Mouse (Mus musculus) monocyte, adult 5-6 weeks (primary cell): ENCODE measurements around the gene Arl6ip5. TPM values are rescaled to one million over a fixed set of nuclear protein-coding genes. Genes with fewer than 3 reads are reported as not detected.
"Not testable (repeated sequence)": the region's sequence is repeated elsewhere in the genome, so short reads cannot be mapped to it uniquely, and the experiment has no call there.

Experiments
- ATAC-seq: fragments of 153-309, 156-312 bp; replicated peaks from 2 replicates; pipeline ENCODE4 v1.8.0; 2017; ENCODE audit warnings: mild to moderate bottlenecking; ENCODE audit not compliant: low TSS enrichment, insufficient number of reproducible peaks, severe bottlenecking, poor library complexity, low FRiP score
- total RNA-seq: library from RNA; stranded (forward); fragments of 200-1000, 200-491, 200-594 nt; gene quantifications from 3 replicates; pipeline ENCODE4 v1.2.3, GENCODE M21; 2017

The Arl6ip5 gene
- total RNA-seq, 1 experiment from 2014 or later = 143 TPM

- no peak for ATAC-seq
Measured at GRCm38 (mm10) chr6:97262229-97262628, 51.7 kb downstream of the Arl6ip5 start.

GRCm38 (mm10) chr6:97263750-97264149 lies 53.3 kb downstream of the Arl6ip5 start:
- ATAC-seq = not testable (repeated sequence)

- no peak for ATAC-seq
Measured at GRCm38 (mm10) chr6:97265240-97265639, 54.8 kb downstream of the Arl6ip5 start.

- ATAC-seq = no peak
Measured at GRCm38 (mm10) chr6:97265705-97266104, 55.2 kb downstream of the Arl6ip5 start.

- ATAC-seq = no peak
Measured at GRCm38 (mm10) chr6:97266661-97267060, 56.2 kb downstream of the Arl6ip5 start.

- no peak for ATAC-seq
Measured at GRCm38 (mm10) chr6:97267132-97267531, 56.6 kb downstream of the Arl6ip5 start.

- no peak for ATAC-seq
Measured at GRCm38 (mm10) chr6:97269596-97269995, 59.1 kb downstream of the Arl6ip5 start.

GRCm38 (mm10) chr6:97272349-97272748 lies 61.9 kb downstream of the Arl6ip5 start:
- no peak for ATAC-seq

GRCm38 (mm10) chr6:97273058-97273710 lies 62.7 kb downstream of the Arl6ip5 start:
- no peak for ATAC-seq

- no peak for ATAC-seq
Measured at GRCm38 (mm10) chr6:97273777-97274176, 63.3 kb downstream of the Arl6ip5 start.

- ATAC-seq = no peak
Measured at GRCm38 (mm10) chr6:97275760-97276159, 65.3 kb downstream of the Arl6ip5 start.

GRCm38 (mm10) chr6:97276366-97276765 lies 65.9 kb downstream of the Arl6ip5 start:
- no peak for ATAC-seq

- no peak for ATAC-seq
Measured at GRCm38 (mm10) chr6:97276890-97277497, 66.5 kb downstream of the Arl6ip5 start.

- ATAC-seq = peak; percentile 73; the same call in 1 of the 2 replicates
Measured at GRCm38 (mm10) chr6:97278014-97278787, 67.7 kb downstream of the Arl6ip5 start.

- no peak for ATAC-seq
Measured at GRCm38 (mm10) chr6:97278878-97279277, 68.4 kb downstream of the Arl6ip5 start.

Other genes with a start within 250 kb of the Arl6ip5 start
- not detected in 3 replicates for gene Fam19a4, start 150.3 kb upstream of the Arl6ip5 start, total RNA-seq
- gene Eogt, start 61.5 kb upstream of the Arl6ip5 start, total RNA-seq = 3.0 to 8.6 TPM (median 7.9 TPM) in 3 replicates
- 210 to 231 TPM (median 230 TPM) in 3 replicates for gene Tmf1, start 31.6 kb upstream of the Arl6ip5 start, total RNA-seq
- 97.2 to 105 TPM (median 99.9 TPM) in 3 replicates for gene Uba3, start 5.0 kb upstream of the Arl6ip5 start, total RNA-seq
- gene Lmod3, start 42.1 kb downstream of the Arl6ip5 start, total RNA-seq = not detected in 3 replicates